Mouse (Mus musculus) liver (tissue): ENCODE measurements at regions not wholly inside any gene's neighbourhood (a gene's known extent, or its start where the extent isn't known, plus 50 kb on each side); places are given as distances from the start of the nearest gene placed in this dataset.

Experiments used
- DNase-seq: peaks from one replicate; pipeline ENCODE4 v3.0.0-alpha.2; 2020; ENCODE audit warnings: mixed read lengths

- DNase-seq, result peak; percentile 16
Measured at GRCm38 (mm10) chr2:168842261-168842740, 74.6 kb upstream of the Sall4 start.

- no peak for DNase-seq
Measured at GRCm38 (mm10) chr2:168841713-168842045, 73.9 kb upstream of the Sall4 start.

DNA sequence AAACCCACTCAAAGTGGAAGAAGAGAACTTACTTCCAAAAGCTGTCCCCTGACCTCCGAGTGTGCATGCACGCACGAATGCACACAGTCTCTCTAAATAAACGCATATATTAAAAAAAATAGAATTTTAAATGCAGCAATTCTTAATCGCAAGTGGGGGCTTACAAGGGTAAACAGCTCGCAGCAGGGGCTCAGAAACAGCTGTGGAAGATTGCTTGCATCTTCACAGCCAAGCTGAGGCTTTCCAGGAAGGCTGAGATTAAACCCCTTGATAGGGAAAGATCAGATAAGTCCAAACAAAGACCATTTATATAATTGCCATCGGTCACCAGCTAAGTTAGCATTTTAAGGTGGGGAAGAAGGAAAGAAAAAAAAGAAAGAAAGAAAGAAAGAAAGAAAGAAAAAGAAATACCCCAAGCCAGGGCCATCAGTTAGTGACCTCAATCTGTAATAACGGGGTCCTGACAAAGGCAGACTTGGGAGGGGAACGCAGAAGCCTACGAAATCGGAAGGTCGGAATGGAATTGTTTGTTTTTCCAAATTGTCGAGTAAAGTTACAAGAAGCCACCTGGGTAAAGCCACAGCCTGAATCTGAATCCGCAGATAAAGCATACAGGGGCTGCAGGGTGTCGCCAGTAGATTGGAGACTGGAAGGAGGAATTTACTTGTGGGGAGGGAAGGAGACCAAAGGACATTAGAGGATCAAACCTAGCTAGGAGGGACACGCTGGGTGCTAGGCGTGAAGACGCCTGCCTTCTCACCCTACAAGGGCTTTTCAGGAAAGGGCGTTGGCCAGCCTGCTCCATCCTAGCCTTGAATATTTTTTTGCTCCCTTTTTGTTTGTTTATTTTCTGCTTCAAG lies 73.3 kb upstream of the Sall4 start:
- DNase-seq, result no peak

- no peak for DNase-seq
Measured at GRCm38 (mm10) chr2:168839811-168840655, 72.3 kb upstream of the Sall4 start.

GRCm38 (mm10) chr2:168839221-168839620 lies 71.5 kb upstream of the Sall4 start:
- no peak for DNase-seq

- peak; percentile 13 for DNase-seq
Measured at GRCm38 (mm10) chr2:168838681-168839080, 70.9 kb upstream of the Sall4 start.

- DNase-seq, result no peak
Measured at GRCm38 (mm10) chr2:168837951-168838570, 70.3 kb upstream of the Sall4 start.

- DNase-seq, result no peak
Measured at GRCm38 (mm10) chr2:168834771-168835170, 67.0 kb upstream of the Sall4 start.

- no peak for DNase-seq
Measured at GRCm38 (mm10) chr2:168831740-168832139, 64.0 kb upstream of the Sall4 start.

GRCm38 (mm10) chr2:168820648-168821047 lies 52.9 kb upstream of the Sall4 start:
- DNase-seq, result no peak
